Mouse (Mus musculus): ENCODE results near the gene Rpl28. TPM values are rescaled to one million over a fixed set of nuclear protein-coding genes. Genes with fewer than 3 reads are reported as not detected.

The Rpl28 gene
- polyA plus RNA-seq, 1 experiment, result 3,329 TPM

DNA sequence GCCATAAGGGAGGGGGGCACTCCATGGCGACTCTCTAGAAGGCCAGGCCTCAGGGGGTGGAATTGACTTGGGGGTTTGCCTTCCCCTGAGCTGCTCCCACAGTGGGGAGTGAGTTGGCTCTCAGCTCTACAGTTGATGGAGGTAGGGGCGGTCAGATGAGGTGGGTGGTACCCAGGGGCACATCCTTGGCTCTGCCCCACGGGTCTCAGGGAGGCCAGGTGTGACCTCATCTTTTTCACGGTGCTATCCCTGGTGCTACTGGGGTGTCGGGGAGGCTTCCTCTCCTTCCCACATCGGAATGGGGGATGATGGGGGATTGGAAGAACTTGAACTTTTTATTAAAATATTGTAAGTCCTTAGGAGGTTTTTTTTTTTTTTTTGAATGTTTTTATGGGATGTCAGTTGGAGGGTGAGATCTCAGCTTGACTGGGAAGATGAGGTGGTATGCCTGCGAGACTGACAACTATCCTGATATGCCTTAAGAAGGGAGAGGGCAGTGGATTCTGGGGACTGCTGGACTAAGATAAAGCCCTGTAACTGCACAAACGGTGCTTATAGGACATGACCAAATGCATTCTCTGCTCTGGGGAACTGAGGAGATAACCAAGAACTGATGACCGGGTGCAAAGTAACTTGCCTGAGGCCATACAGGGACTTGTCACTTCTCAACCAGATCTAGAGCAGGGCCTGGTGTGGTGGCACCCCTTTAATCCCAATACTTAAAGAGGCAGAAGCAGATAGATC is 45.3 kb upstream of the Rpl28 start:
- Histone ChIP-seq H3ac (ENCODE audit: control insufficient read depth, insufficient read length) (no peak overlapping the region), H3K4me3 (no peak overlapping the region), H3K36me3 (ENCODE audit: control insufficient read depth, insufficient read depth) (no peaks in the 10 kb centered on the region), H3K27me3 (ENCODE audit: control insufficient read depth, insufficient read depth, insufficient read length) (no peaks in the 10 kb centered on the region), H3K4me2 (ENCODE audit: low read depth) (no peak overlapping the region), H3K79me2 (ENCODE audit: control insufficient read depth, insufficient read depth) (no peaks in the 10 kb centered on the region)
- TF ChIP-seq USF1 (IDR thresholded peaks at IDR 0.05; ENCODE audit: low read depth) (no peak), SRF (IDR thresholded peaks at IDR 0.05; ENCODE audit: control insufficient read depth, insufficient read length, low read depth) (no peak), TCF3 (IDR thresholded peaks at IDR 0.05; ENCODE audit: insufficient read length, low read depth) (no peak), E2F4 (IDR thresholded peaks at IDR 0.05; ENCODE audit: insufficient read depth) (no peak), MYOG (IDR thresholded peaks at IDR 0.05; ENCODE audit: control insufficient read depth in 1 of 3, insufficient read depth in 1 of 3, insufficient read length in 2 of 3, low read depth in 2 of 3) (no peak)

DNA sequence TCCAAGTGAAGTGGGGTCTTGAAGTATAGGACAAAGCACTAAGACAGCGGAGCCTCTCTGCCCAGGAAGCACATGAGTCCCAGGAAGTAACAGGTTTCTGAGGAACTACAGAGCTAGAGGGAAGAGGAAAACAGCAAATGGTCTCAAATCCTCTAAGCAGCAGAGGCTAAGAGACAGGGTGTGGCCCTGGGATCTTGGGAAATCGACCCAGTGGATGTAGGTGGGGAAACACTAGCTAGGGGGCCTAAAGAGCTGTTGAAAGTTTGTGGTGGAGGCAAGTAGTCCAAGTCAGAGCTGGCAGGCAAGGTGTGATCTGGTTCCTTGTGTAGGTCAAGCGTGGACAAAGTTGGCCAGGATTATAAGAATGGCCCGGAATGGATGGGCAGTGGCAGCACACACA is 44.4 kb upstream of the Rpl28 start:
- H3ac ChIP-seq (ENCODE audit: control insufficient read depth, insufficient read length), result no peak overlapping the region
- H3K36me3 ChIP-seq (ENCODE audit: control insufficient read depth, insufficient read depth), result no peaks in the 10 kb centered on the region
- H3K79me2 ChIP-seq (ENCODE audit: control insufficient read depth, insufficient read depth), result no peaks in the 10 kb centered on the region
- no peak overlapping the region for H3K4me2 ChIP-seq (ENCODE audit: low read depth)
- H3K4me3 ChIP-seq, result no peak overlapping the region
- H3K27me3 ChIP-seq (ENCODE audit: control insufficient read depth, insufficient read depth, insufficient read length), result no peaks in the 10 kb centered on the region
- TF ChIP-seq USF1 (IDR thresholded peaks at IDR 0.05; ENCODE audit: low read depth), result no peak
- no peak for TF ChIP-seq MAX (IDR thresholded peaks at IDR 0.05; ENCODE audit: low read depth)
- TF ChIP-seq E2F4 (IDR thresholded peaks at IDR 0.05; ENCODE audit: insufficient read depth), result no peak
- TF ChIP-seq TCF3 (IDR thresholded peaks at IDR 0.05; ENCODE audit: insufficient read length, low read depth), result no peak
- no peak for TF ChIP-seq POLR2A (IDR thresholded peaks at IDR 0.05; ENCODE audit: insufficient read length, low read depth)
- no peak for TF ChIP-seq REST (IDR thresholded peaks at IDR 0.05; ENCODE audit: insufficient read depth, insufficient read length)
- TF ChIP-seq CEBPB (IDR thresholded peaks at IDR 0.05; ENCODE audit: insufficient read depth, poor library complexity, severe bottlenecking), result no peak
- no peak for TF ChIP-seq SRF (IDR thresholded peaks at IDR 0.05; ENCODE audit: control insufficient read depth, insufficient read length, low read depth)
- TF ChIP-seq POLR2AphosphoS2 (IDR thresholded peaks at IDR 0.05; ENCODE audit: insufficient read length, low read depth), result no peak
- no peak for TF ChIP-seq MYOD1 (IDR thresholded peaks at IDR 0.05; ENCODE audit: control insufficient read depth in 1 of 3, insufficient read length in 2 of 3, low read depth in 2 of 3)
- TF ChIP-seq TCF12 (IDR thresholded peaks at IDR 0.05; ENCODE audit: insufficient read depth, poor library complexity, severe bottlenecking), result no peak
- TF ChIP-seq MYOG (IDR thresholded peaks at IDR 0.05; ENCODE audit: control insufficient read depth in 1 of 3, insufficient read depth in 1 of 3, insufficient read length in 2 of 3, low read depth in 2 of 3), result no peak

DNA sequence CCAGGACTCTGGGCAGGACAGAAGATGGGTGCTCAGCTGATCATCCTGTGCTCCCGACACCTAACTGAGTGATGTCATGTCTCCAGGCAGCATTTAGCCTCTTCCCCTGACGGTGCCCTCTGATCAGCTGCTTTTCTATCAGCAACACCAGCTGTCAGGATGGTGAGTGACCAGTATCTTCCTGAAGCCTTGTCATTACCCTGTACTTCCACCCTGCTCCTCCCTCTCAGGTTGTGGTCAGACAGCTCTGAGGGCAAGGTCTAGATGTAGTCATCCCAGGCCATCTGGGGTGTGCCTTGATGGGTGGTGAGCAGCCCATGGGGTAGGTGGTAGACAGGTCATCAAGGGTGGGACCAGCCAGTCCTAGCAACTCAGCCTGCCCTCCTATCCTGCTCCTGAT is 43.5 kb upstream of the Rpl28 start:
- H3K4me3 ChIP-seq, result no peak overlapping the region
- no peaks in the 10 kb centered on the region for H3K79me2 ChIP-seq (ENCODE audit: control insufficient read depth, insufficient read depth)
- TF ChIP-seq SRF (IDR thresholded peaks at IDR 0.05; ENCODE audit: control insufficient read depth, insufficient read length, low read depth) (no peak), MYOD1 (IDR thresholded peaks at IDR 0.05; ENCODE audit: control insufficient read depth in 1 of 3, insufficient read length in 2 of 3, low read depth in 2 of 3) (no peak), POLR2A (IDR thresholded peaks at IDR 0.05; ENCODE audit: insufficient read length, low read depth) (no peak), TCF3 (IDR thresholded peaks at IDR 0.05; ENCODE audit: insufficient read length, low read depth) (no peak), E2F4 (IDR thresholded peaks at IDR 0.05; ENCODE audit: insufficient read depth) (no peak), USF1 (IDR thresholded peaks at IDR 0.05; ENCODE audit: low read depth) (no peak), MAX (IDR thresholded peaks at IDR 0.05; ENCODE audit: low read depth) (no peak), MYOG (IDR thresholded peaks at IDR 0.05; ENCODE audit: control insufficient read depth in 1 of 3, insufficient read depth in 1 of 3, insufficient read length in 2 of 3, low read depth in 2 of 3) (no peak), POLR2AphosphoS2 (IDR thresholded peaks at IDR 0.05; ENCODE audit: insufficient read length, low read depth) (no peak), CEBPB (IDR thresholded peaks at IDR 0.05; ENCODE audit: insufficient read depth, poor library complexity, severe bottlenecking) (no peak), TCF12 (IDR thresholded peaks at IDR 0.05; ENCODE audit: insufficient read depth, poor library complexity, severe bottlenecking) (no peak), REST (IDR thresholded peaks at IDR 0.05; ENCODE audit: insufficient read depth, insufficient read length) (no peak)
- H3ac ChIP-seq (ENCODE audit: control insufficient read depth, insufficient read length), result no peak overlapping the region
- no peaks in the 10 kb centered on the region for H3K36me3 ChIP-seq (ENCODE audit: control insufficient read depth, insufficient read depth)
- no peak overlapping the region for H3K4me2 ChIP-seq (ENCODE audit: low read depth)
- no peaks in the 10 kb centered on the region for H3K27me3 ChIP-seq (ENCODE audit: control insufficient read depth, insufficient read depth, insufficient read length)

DNA sequence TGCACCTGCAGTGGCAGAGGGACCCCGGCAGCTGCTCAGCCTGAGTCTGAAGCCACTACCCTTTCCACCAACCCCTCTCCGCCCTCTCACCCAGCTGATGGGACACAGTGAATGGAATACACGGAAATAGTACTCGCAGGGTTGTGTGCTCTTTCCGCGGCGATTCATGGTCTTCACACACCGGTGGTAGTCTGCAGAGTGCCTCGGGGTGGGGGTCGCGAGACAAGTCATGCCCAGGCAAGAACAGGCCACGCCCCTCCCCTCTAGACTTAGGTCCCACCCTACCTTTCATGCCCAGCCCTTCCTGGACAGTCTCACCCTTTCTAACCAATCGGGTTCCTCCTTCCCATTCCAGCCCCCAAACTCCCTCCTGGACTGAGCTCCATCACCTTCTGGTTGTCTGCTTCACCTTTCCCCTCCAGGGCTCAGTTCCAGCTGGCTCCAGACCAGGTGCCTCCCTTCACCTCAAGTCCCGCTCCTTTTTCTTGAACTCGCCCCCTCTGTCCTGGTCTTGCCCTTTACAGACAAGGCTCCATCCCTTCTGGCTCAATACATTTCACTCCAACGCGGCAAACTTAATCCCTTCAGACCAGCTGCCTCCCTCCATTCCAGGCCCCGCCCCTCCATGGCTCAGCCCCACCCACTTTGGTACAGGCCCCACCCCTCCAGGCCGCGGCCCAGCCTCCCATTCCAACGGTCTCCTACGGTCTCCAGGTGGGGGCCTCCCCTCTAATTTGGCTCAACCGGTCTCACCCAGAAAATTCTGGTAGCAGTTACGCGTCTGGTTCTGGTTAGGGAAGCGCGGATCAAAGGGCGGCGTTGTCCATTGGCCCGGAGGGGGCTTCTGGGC is 40.5 kb upstream of the Rpl28 start:
- Histone ChIP-seq H3K36me3 (ENCODE audit: control insufficient read depth, insufficient read depth) (no peaks in the 10 kb centered on the region), H3K4me2 (ENCODE audit: low read depth) (no peak overlapping the region), H3ac (ENCODE audit: control insufficient read depth, insufficient read length) (no peak overlapping the region), H3K79me2 (ENCODE audit: control insufficient read depth, insufficient read depth) (no peaks in the 10 kb centered on the region), H3K27me3 (ENCODE audit: control insufficient read depth, insufficient read depth, insufficient read length) (no peaks in the 10 kb centered on the region), H3K4me3 (no peak overlapping the region)
- TF ChIP-seq CEBPB (IDR thresholded peaks at IDR 0.05; ENCODE audit: insufficient read depth, poor library complexity, severe bottlenecking), result no peak
- no peak for TF ChIP-seq MYOD1 (IDR thresholded peaks at IDR 0.05; ENCODE audit: control insufficient read depth in 1 of 3, insufficient read length in 2 of 3, low read depth in 2 of 3)
- TF ChIP-seq MYOG (IDR thresholded peaks at IDR 0.05; ENCODE audit: control insufficient read depth in 1 of 3, insufficient read depth in 1 of 3, insufficient read length in 2 of 3, low read depth in 2 of 3), result no peak
- no peak for TF ChIP-seq POLR2A (IDR thresholded peaks at IDR 0.05; ENCODE audit: insufficient read length, low read depth)
- TF ChIP-seq E2F4 (IDR thresholded peaks at IDR 0.05; ENCODE audit: insufficient read depth), result no peak
- TF ChIP-seq SRF (IDR thresholded peaks at IDR 0.05; ENCODE audit: control insufficient read depth, insufficient read length, low read depth), result no peak
- no peak for TF ChIP-seq TCF12 (IDR thresholded peaks at IDR 0.05; ENCODE audit: insufficient read depth, poor library complexity, severe bottlenecking)
- no peak for TF ChIP-seq USF1 (IDR thresholded peaks at IDR 0.05; ENCODE audit: low read depth)
- no peak for TF ChIP-seq TCF3 (IDR thresholded peaks at IDR 0.05; ENCODE audit: insufficient read length, low read depth)
- TF ChIP-seq MAX (IDR thresholded peaks at IDR 0.05; ENCODE audit: low read depth), result no peak
- TF ChIP-seq REST (IDR thresholded peaks at IDR 0.05; ENCODE audit: insufficient read depth, insufficient read length), result no peak
- no peak for TF ChIP-seq POLR2AphosphoS2 (IDR thresholded peaks at IDR 0.05; ENCODE audit: insufficient read length, low read depth)
